Mouse (Mus musculus): Measurements from ENCODE around the gene Sppl2c.

DNA sequence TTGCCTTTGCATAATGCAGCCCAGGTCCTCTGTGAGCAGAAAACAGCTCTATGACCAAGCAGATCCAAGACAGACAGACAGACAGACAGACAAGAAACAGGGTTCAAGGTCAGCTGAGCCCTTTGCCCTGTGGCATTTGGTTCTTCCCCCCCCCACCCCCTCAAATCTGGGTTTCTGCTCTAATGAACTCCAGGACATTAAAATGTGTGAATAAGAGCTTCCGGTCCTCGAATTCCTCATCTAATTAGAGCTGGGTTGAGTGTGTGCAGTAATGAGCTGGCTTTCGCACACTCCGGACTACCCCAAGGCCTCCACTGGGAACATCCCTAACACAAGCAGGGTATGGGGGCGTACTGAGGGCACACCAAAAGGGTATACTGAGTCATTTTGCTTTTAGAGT, 35.2 kb upstream of the Sppl2c start:
- TF ChIP-seq CHD2 (IDR thresholded peaks at IDR 0.05; ENCODE audit: low read depth, low read length), result no peak
- no peak for TF ChIP-seq ZC3H11A (IDR thresholded peaks at IDR 0.05; ENCODE audit: borderline replicate concordance, low read depth, low read length)
- no peak for TF ChIP-seq ZNF384 (IDR thresholded peaks at IDR 0.05; ENCODE audit: low read depth, low read length)
- TF ChIP-seq MAFK (IDR thresholded peaks at IDR 0.05; ENCODE audit: insufficient read depth, low read depth, low read length), result no peak
- no peak for TF ChIP-seq HCFC1 (IDR thresholded peaks at IDR 0.05; ENCODE audit: borderline replicate concordance, insufficient read depth, low read length)
